Mouse (Mus musculus): ENCODE measurements around the gene D630045J12Rik.

D630045J12Rik gene

DNA sequence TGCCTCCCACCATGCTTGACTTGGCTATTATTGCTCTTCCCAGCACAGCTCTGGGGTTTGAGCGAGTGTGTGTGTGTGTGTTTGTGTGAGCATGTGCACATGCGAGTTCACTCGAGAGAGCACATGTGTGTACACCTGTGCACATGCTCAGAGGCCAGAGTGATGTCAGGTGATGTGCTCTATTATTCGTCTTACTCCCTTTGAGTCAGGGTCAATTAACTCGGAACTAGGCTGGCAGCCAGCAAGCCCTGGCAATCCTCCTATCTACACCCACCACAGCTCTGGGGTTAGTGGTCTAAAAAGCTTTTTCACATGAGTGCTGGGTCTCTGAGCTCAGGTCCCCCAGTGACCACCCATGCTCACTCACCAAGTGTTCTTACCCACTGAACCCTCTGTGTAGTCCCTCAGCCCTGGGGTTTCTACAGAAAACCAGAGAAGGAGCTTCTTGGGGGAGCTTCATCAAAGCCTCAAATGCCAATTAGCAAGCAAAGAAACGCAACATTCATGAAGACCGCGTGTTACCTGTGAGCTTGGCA, 11.4 kb downstream of the D630045J12Rik start:
- no peak for DNase-seq (ENCODE audit: low spot score in 2 of 2)

DNA sequence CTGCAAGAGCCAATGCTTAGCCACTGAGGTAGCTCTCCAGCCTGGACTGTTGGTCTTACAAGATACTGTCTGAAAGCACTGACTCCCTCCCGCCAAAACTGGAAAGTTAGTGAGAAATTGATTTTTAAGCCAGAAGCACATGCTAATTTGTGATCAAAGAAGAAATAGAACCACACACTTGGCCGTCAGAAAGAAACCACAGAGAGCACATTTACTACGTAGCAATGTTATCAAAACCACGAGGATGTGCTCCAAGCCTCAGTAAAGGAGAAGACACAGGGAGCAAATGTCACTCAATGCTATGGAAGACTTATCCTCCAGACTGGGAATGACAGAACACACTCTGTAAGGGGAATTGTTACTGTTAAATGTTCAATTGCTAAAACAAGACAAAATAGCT, 12.3 kb downstream of the D630045J12Rik start:
- no peak for DNase-seq (ENCODE audit: low spot score in 2 of 2)

DNA sequence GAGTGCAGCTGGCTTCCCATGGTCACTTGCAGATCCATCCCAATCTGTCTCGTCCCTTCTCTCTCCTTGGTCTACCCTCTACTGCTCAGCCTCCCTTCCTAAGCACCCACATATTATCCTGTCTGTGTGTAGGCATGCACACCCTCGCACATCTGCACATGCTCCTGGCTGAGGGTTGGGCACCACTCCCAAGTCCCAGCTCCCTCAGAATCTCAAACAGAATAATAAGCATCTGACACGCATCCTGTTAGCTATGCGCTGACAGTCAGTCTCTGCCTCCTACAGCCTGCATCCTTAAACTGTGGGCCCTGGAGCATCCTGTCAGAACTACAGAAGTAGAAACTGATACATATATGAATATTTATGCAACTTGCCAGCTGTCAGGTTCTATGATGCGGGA, 13.2 kb downstream of the D630045J12Rik start:
- no peak for DNase-seq (ENCODE audit: low spot score in 2 of 2)

DNA sequence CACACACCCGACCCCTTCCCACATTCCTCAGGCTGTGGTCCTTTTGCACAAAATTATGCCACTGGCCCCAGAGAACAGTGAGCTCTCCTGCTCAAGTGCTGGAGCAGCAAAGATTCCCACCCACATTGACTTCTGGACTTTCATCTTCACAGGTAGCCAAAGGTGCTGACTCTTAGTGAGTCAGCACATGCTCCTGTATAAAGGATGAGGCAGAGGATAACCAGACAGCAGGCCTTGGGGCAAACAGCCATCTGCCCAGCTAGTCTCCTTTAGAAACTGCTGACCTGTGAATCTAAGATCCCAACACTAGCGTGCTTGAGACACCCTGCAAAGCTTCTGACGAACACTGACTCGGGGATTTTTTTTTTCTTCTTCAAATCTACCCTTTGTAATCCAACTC, 15.4 kb downstream of the D630045J12Rik start:
- no peak for DNase-seq (ENCODE audit: low spot score in 2 of 2)

DNA sequence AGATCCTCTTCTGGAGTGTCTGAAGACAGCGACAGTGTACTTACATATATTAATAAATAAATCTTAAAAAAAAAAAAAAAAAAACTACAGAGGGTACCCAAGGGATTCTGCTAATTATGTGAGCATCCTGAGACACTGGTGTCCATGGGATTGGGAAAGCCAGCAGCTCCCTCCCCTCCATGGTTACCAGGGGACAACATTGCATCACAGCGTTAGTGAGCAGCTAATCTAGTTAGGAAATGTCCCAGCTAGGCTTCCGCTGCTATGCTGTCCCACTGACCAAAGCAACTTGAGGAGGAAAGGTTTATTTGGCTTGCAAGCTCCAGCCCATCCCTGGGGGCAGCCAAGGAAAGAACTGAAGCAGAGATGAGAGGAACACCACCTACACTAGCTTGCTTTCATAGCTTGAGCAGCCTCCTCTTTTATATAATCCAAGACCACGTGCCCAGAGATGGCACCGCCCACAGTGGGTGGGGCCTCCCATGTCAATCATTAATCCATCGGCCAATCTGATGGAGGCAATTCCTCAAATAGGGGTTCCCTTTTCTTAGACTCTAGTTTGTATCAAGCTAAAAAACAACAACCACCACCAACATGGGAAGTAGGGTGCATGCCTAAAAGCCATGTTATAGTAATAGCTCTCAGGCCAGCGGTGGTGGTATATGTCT, 17.7 kb downstream of the D630045J12Rik start:
- DNase-seq (ENCODE audit: low spot score in 2 of 2): no peak

DNA sequence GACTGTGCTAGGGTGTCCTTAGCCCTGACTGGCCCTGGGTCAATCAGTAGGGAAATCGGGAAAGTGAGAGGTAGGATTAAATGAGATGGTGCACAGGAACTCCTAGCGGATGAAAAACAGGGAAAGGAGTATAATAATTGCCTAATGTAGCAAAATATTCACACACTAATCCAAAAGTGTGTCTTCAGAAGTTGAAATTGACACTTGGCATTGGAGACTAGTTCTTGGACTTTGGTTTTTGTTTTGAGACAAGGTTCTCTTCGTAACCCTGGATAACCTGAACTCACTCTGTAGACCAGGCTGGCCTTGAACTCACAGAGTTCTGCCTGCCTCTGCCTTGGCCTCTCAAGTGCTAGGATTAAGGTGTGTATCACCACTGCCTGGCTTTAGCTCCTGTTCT, 20.0 kb downstream of the D630045J12Rik start:
- no peak for DNase-seq (ENCODE audit: low spot score in 2 of 2)

DNA sequence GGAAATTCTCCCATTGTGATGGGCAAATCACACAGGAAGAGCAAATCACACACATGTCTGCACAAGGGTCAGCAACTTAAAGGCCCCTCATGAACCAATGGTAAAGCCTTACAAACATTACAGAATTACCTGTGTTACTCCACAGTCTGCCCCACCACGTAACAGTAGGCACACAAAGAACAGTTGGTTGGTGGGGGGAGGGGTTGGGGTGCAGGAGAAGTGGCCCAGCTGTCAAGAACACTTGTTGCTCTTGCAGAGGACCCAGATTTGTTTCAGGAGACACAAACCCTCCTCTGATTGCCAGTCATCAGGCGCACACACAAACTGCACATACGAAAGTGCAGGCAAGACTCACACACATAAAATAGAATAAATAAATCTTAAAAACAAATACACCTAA, 20.9 kb downstream of the D630045J12Rik start:
- DNase-seq (ENCODE audit: low spot score in 2 of 2): no peak

DNA sequence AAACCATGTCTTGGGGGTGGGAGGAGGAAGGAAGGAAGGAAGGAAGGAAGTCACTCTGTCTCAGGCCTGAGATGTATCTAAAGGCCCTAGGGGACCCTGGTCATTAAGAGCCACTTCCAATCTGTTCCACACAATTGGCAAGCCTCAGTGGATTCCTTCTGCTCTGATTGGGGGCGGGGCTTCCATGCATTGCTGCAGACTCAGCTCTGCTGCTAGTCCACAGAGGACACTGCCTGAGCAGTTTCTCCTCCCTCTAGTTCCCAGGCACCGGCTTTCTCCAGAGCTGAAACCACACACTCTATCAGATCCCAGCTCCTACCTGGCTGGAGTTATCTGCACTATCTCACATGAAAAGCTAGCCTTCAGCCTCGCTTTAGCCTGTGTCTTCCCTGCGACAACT, 21.8 kb downstream of the D630045J12Rik start:
- DNase-seq (ENCODE audit: low spot score in 2 of 2): no peak

DNA sequence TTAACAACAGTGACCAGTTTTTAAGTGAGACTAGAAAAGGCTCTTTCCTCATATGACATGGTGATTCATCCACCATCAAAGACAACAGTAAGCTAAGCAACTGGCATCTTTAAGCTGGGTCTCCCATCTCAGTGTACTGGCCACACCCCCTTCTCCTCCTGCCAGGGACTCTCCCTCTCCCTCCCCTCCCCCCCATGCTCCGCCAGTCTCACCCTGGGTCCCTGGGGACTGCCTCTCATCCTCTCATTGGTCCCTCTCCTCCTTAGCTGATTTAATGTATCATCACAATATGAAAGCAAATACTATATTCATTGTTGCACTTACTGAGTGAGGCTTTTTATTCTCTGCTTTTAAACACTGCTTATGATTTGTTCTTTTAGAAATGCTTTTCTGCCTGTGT, 29.7 kb downstream of the D630045J12Rik start:
- DNase-seq (ENCODE audit: low spot score in 2 of 2): no peak

DNA sequence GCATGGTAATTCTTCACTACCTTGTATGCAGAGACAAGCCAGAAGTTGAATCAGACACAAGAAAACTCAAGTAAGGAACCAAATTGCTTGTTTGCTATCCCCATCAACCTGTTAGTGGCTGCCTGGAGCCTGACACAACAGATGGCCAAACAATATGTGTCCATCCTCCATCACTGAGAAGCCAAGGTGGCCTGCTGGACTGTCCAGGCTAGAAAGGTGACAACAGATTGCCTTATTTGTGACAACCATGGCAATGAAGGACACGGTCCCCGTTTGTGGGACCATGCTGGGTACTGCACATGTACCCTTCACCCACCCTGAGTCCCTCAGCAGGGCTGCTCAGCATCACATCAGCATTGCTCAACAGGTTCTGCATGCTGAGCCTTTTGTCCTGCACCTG, 34.5 kb downstream of the D630045J12Rik start:
- no peak for DNase-seq (ENCODE audit: low spot score in 2 of 2)

DNA sequence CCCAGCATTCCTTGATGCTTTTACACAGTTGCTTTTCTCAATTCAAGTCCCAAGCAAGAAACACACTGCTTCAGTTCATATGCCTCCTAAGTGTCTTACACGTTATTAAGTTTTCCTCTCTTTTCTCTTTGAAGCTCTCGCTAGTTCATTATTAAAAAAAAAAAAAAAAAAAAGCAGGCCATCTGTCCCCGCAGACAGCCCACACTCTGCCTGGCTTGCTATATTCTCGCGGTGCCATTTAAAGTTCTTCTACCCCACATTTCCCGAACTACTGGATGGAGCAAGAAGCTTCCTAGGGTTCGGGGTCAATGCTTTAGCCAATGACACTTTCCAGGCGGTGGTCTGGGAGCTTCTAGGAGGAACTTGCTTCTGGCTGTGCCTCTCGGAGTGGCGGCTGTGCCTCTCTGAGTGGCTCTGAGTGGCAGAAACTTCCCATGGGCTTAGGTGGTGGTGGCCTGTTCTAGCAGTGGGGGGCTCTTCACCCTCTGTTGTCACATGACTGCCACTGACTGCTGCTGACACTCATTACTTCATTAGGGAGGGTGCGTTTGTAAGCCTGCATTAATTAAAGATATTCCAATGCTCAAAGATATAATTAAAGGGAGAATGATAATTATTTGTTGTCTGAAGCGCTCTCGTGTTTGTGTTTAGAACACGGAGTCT, 38.2 kb downstream of the D630045J12Rik start:
- no peak for DNase-seq (ENCODE audit: low spot score in 2 of 2)

DNA sequence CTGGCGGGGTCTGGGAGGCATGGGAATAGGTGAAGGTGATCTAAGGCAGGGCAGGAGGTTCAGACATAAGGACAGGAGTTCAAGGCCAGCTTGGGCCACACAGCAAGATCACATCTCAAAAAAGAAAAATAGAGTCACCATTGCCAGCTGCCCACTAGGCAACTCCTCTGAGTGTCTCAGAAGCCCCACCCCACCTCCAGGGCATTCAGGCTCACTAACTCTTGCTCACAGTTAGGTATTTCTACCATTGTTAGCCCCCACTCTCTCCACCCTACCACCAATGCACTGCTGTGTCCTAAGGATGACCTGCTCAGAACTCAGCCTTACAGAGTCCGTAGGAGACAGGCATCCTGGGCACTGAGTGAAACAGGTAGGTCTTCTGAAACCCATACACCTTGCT, 46.2 kb downstream of the D630045J12Rik start:
- no peak for DNase-seq (ENCODE audit: low spot score in 2 of 2)

DNA sequence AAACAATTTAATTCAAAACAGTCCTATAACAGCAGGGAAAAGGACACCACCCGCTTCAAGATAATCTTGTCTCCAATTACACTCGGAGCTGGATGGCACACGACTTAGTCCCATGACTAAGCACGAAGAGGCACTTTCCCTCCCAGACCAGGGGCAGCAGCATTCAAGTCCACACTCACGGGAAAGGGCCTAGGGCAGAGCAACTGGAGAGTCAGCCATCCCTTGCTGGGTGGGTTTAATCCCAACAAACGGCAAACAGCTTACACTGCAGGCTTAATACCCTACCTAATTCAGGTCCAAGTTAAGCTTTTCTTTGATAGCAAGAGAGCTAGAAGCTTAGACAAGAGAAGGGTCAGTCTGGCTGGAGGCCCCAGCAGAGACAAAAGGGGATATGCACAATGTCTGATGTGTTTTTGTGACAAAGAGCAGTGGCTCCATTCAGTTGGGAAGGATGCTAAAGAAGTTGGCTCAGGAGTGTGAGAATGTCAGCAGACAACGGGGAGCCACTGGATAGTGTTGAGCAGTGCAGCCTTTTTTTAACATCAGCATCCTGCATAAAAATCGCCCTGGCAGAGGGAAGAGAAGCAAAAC, 46.8 kb downstream of the D630045J12Rik start:
- DNase-seq (ENCODE audit: low spot score in 2 of 2): no peak

DNA sequence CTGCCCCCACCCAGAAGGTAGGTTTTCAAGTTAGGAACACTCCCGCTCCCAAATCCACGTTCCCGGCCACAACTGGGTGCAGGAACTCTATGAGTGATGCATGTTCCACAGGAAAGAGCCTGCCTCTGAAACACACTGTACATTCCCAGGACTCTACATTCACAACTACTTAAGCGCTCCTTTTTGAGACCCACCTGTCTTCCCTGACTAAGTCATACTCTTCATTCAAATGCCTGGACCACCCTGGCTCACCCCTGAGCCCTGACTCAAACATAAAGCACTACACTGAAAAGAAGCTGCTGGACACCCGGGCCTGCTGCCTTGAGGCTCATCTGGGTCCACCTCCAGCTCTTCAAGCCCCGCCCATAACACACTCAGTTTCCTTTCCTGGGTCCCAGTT, 48.4 kb downstream of the D630045J12Rik start:
- DNase-seq (ENCODE audit: low spot score in 2 of 2): no peak

DNA sequence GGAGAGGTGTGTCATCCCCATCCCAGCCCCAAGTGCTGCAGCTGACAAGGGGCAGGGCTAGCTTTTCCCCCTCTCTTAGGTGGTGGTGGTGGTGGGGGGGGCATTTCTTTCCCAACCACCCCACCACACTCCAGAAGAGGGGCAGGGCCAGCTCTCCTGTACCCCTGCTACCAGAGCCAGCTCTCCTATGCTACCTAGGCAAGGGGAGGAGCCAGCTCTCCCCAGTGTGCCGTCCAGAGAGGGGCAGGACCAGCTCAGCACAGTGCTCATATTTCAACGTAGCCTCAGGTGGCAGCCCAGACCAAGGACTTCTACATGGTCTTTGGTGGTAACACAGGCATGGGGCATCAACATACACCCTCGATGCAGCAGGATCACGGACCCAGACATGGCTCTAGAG, 50.0 kb downstream of the D630045J12Rik start:
- no peak for DNase-seq (ENCODE audit: low spot score in 2 of 2)

DNA sequence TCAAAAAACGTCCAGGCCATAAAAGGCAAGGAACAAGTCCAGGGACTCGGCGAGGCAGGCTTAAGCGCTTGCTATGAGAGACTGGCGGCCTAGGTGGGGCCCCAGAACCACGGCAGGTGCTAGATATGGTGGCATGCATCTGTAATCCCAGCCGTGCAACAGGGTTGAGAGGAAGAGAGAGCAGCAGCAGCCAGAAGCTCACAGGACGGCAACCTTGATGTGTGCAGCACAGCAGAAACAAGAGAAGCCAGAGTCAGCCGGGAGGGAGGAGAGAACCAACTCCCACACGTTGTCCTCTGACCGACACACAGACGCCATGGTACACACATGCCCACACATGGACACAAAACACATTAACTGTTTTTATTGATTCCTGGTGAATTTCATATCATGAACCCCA, 51.0 kb downstream of the D630045J12Rik start:
- DNase-seq (ENCODE audit: low spot score in 2 of 2): no peak

DNA sequence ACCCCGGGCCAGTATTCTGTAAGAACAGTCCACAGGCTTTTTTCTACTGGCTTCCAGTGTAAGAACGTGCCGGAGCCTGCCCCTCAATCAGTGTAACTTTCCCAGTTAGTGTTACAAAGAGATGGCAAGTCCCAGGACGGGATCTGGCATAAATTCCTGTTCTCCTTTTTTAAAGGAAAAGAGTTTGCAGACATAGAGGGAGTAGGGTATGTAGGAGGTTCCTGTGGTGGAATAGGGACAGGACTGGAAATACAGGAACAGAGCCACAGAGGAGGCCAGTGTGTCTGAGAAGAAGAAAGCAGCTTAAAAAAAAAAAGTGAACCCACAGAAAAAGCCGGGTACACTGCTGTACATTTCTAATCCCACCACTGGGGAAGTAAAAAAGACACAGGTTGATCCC, 52.3 kb downstream of the D630045J12Rik start:
- no peak for DNase-seq (ENCODE audit: low spot score in 2 of 2)

DNA sequence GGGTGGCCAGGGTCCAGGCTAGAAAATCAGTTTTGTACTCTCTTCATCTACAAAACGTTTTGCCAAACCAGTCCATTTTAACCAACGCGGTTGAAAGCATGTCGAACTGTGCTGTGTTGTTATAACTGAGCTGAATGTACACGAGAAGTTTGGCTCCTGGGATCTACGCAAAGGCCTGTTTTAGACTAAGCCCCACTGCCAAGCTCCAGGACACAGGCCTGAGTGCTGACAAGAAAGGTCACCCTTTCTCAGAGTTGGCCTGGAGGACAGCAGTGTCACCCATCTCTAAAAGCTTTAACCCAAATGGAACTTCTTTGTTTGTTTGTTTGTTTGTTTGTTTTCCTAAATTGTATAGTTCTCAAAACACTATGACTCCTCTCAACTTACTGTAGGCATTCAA, 54.2 kb downstream of the D630045J12Rik start:
- DNase-seq (ENCODE audit: low spot score in 2 of 2): no peak

DNA sequence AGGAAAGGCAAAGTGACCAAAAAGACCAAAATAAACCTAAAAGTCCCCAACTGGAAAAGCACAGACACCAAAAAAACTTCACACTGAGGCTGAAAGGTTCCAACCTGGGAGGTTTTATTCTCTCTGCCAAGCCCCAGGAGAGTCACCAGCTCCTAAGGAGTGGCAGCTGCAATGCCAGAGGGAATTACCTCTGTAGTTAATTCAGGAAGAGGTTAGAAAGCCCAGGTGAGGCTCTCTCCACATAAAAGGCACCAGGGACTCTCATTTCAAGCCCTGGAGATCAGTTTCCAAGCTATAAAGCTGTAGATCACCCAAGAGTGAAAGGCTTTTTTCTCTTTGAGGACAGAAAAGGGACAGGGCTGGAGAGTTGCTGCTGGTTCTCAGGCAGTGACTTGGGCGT, 55.1 kb downstream of the D630045J12Rik start:
- no peak for DNase-seq (ENCODE audit: low spot score in 2 of 2)

DNA sequence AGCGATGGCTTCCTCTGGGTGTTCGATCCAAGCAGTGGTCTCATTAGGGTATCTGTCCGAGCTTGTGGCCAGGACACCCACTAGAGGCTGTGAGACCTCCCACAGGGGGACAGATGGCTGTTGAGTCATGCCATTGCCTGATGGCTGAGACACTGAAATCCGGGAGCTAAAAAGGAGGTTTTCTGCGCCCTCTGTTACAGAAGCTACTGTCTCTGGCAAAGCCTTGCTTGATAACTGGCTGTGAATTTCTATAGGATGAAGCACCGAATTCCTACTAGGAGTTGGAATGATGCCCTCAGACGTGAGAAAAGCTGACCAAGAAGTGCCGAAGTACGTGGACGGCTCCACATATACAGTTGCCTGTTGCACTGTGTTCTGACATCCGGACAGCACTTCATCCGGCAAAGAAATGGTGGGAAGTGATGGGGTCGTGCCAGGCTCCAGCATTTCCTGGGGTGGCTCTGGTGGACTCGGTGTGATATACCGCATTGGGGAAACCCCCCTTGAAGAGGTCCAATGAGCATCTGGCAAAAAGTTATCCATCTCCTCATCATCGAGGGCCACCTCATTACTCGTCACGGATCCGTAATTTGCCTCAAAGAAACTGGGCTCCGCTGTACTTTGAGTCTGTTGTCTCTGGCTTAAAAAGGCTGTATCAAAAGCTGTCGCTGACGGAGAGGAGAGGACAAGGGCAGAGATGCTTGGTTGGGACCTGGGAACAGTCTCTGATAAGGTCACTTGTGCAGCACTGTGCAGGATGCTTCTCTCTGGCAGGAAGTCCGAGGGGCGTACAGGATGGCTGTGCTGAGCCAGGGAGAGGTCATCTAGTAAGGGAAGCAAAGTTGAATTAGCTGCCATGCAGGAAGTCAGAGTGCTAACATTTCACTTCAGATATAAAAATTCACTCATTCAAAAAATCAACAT, 57.3 kb downstream of the D630045J12Rik start:
- DNase-seq (ENCODE audit: low spot score in 2 of 2): peak in 1 of 2 experiments; percentile 39

DNA sequence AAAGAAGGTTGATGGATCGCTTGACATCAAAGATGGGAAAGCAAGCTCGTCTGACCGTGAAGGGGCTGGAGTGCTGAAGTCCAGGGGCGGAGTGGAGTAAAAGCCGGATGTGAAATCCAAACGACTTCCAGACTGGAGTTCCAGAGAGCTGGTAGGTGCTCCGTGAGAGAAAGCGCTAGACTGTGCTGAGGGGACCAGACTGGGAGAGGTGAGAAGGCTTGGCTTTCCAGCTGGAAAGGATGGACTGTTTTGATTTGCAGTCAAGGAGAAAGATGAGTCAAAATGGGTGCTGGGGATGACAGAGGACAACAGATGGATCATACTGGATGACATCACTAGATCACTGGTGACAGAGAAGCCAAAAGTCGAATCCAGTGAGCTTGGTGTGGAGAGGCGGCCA, 58.5 kb downstream of the D630045J12Rik start:
- DNase-seq (ENCODE audit: low spot score in 2 of 2): no peak

DNA sequence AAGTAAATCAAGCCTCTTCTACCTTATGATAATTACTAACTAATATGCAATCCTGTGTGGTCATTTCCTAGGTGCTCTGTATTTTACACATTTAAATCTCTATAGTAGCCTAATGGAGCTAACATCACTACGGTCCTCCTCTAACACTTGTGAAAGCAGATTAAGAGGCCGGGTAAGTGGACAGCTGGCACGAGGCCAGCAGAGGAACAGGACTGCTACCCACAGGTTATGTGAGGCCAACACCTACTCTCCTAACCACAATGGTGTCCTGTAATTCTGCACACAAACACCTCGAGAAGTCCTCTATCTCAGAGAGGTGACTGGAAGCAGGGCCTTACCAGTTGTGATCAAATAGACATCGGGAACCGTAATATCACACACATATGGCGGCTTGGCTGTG, 59.8 kb downstream of the D630045J12Rik start:
- no peak for DNase-seq (ENCODE audit: low spot score in 2 of 2)
